Mouse (Mus musculus) embryo, embryonic 10 days (tissue): ENCODE measurements at regions not wholly inside any gene's neighbourhood (a gene's known extent, or its start where the extent isn't known, plus 50 kb on each side); places are given as distances from the start of the nearest gene placed in this dataset.

Experiments used
- DNase-seq: peaks from one replicate; pipeline ENCODE4 v3.0.0-alpha.2; 2015; ENCODE audit warnings: low spot score

DNA sequence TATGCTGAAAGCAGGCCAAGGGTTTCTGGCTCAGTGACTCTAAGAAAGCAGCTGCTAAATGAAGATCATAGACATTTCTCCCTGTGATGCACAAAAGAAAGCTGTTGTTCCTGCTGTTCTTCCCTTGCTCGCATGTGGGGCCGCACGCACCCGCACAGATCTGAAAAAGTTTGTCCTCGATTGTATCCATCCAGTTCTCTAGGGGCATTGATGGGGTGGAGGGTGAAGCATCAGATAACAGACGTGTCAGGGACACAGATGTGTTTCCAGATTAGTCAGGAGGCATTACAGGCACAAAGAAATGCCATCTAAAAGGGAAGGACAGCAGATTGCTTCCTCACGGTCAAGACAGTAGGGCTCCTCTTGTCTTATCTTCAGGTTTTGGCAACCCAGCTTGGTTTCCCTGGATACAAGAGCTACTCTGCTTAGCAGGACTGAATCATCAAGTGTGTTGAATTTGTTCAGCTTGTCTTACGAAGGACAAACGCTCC lies 2001.3 kb downstream of the Pcdh9 start:
- no peak for DNase-seq

DNA sequence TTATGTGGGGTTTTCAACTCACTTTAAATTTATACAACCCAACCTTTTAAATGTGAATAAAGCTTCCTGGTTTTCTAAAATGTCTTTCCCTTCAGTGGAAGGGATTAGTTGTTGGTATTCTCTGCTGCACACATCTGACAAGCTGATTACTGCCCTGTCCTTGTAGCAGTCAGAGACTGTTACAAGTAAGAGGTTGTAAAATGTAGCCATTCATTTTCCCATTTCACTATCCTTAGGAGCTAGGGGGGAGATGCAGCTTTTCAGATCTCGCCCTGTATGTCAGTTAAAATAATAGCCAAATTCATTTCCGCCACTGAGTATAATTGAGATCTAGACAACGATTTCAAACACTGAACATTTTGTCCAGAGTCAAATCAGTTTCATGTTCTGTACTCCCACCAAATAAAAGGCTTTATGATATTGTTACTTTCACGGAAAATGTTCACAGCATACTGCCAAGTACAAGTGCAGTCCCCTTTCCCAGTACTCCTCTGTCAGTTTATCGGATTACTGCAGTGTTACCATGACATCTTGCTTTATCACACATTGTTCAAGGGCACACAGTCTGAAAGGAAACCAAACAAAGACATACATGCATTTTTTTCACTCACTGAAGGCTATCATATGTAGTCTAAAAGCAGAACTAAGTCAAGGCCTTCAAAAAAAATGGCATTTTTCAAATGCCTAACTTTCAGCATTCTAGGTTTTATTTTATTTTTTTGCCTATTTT lies 2024.4 kb downstream of the Pcdh9 start:
- peak; percentile 4 for DNase-seq

DNA sequence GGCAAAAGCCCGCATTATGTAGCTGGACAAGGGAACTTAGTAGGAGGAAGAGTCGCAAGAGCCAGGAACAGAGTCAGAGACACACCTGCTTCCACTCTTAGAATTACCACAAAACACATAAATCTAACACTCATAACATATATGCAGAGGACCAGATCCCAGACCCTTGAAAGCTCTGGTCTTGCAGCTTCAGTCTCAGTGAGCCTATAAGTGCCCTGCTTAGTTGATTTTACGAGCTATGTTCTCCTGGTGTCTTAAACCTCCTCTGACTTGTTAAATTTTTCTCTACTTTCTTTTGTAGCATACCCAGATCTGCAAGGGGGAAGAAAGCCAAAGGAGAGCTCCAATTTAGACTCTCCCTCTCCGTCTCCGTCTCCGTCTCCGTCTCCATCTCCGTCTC lies 2038.2 kb downstream of the Pcdh9 start:
- DNase-seq, result no peak
